Mouse (Mus musculus) intestine, postnatal 0 days (tissue): ENCODE data around the gene Il27. TPM values are rescaled to one million over a fixed set of nuclear protein-coding genes. Genes with fewer than 3 reads are reported as not detected.
A peak's percentile ranks its signal among the peaks of the same experiment; 100 is the strongest.

Experiments
- ATAC-seq: fragments of 200-750 bp; cut with Nextera tagmentation; 2 replicates; pipeline ENCODE4 v1.8.0; 2017; ENCODE audit warnings: mild to moderate bottlenecking, moderate TSS enrichment, moderate library complexity
- H3K27ac ChIP-seq: fragments of 300-500 bp; sonication (generic); 2 replicates; pipeline ENCODE4 v1.5.1; 2014; ENCODE audit warnings: mild to moderate bottlenecking, low read depth, low read length, moderate library complexity
- H3K27me3 ChIP-seq: fragments of 300-500 bp; sonication (generic); replicated peaks from 2 replicates; pipeline ENCODE4 v1.6.1; 2014; ENCODE audit warnings: low read length, mixed read lengths; ENCODE audit not compliant: control insufficient read depth, insufficient read depth
- H3K36me3 ChIP-seq: fragments of 300-500 bp; sonication (generic); 2 replicates; pipeline ENCODE4 v1.6.1; 2014; ENCODE audit warnings: mild to moderate bottlenecking, moderate library complexity; ENCODE audit not compliant: control insufficient read depth, insufficient read depth
- H3K4me1 ChIP-seq: fragments of 300-500 bp; sonication (generic); replicated peaks from 2 replicates; pipeline ENCODE4 v1.6.1; 2014; ENCODE audit warnings: antibody characterized with exemption, low read length, mixed read lengths; ENCODE audit not compliant: control insufficient read depth, insufficient read depth
- H3K4me2 ChIP-seq: fragments of 300-500 bp; sonication (generic); replicated peaks from 2 replicates; pipeline ENCODE4 v1.6.1; 2014; ENCODE audit warnings: low read depth, mild to moderate bottlenecking, moderate library complexity
- H3K4me3 ChIP-seq: fragments of 300-500 bp; sonication (generic); 2 replicates; pipeline ENCODE4 v1.5.1; 2014; ENCODE audit warnings: low read depth, low read length
- H3K9ac ChIP-seq: fragments of 300-500 bp; sonication (generic); 2 replicates; pipeline ENCODE4 v1.6.1; 2014; ENCODE audit warnings: mild to moderate bottlenecking, low read depth, low read length
- H3K9me3 ChIP-seq: fragments of 300-500 bp; sonication (generic); 2 replicates; pipeline ENCODE4 v1.6.1; 2016; ENCODE audit warnings: mixed run types; ENCODE audit not compliant: control insufficient read depth
- CTCF ChIP-seq: sonication (generic); IDR thresholded peaks from 2 replicates; pipeline ENCODE4 v1.5.1; 2016; ENCODE audit warnings: low read depth, mild to moderate bottlenecking, control low read depth, antibody characterized with exemption, moderate library complexity
- whole genome bisulfite sequencing: fragments of 180-500 bp; shearing (Covaris S2); extraction: QIAGEN DNeasy Blood & Tissue Kit; methylation state at CpG from one replicate; pipeline ENCODE4 v1.1.7; 2014; 5-methylcytosine and 5-hydroxymethylcytosine counted together
- polyA plus RNA-seq: library from polyadenylated mRNA; unstranded; fragments of >200 nt; fragmentation: Nextera tagmentation; extraction: Ambion mirVana; gene quantifications from 2 replicates; pipeline ENCODE4 v1.2.1, GENCODE M21; 2015

Il27 gene
- polyA plus RNA-seq, 1 experiment from 2014 or later = not detected

GRCm38 (mm10) chr7:126607796-126608195 is 13.1 kb upstream of the Il27 start:
- H3K4me3 ChIP-seq = no peak overlapping the region
- ATAC-seq = peak; percentile 53; the same call in 1 of the 2 replicates
- no peak for TF ChIP-seq CTCF
- no peaks in the 10 kb centered on the region for H3K27me3 ChIP-seq
- peaks cover 8% of the 10 kb centered on the region for H3K4me1 ChIP-seq
- no peak overlapping the region for H3K9ac ChIP-seq
- H3K9me3 ChIP-seq = no peaks in the 10 kb centered on the region
- H3K36me3 ChIP-seq = no peaks in the 10 kb centered on the region
- no peak overlapping the region for H3K4me2 ChIP-seq
- peak overlapping the region; percentile 36; the same call in 1 of the 2 replicates for H3K27ac ChIP-seq
- 54% methylated on average over 5 of the region's 5 CpGs for WGBS

GRCm38 (mm10) chr7:126607064-126607463 is 12.3 kb upstream of the Il27 start:
- no peak overlapping the region for H3K4me3 ChIP-seq
- H3K9ac ChIP-seq = no peak overlapping the region
- peaks cover 8% of the 10 kb centered on the region for H3K4me1 ChIP-seq
- H3K27me3 ChIP-seq = no peaks in the 10 kb centered on the region
- H3K4me2 ChIP-seq = no peak overlapping the region
- no peaks in the 10 kb centered on the region for H3K9me3 ChIP-seq
- peak overlapping the region; percentile 36 for H3K27ac ChIP-seq
- 55% methylated on average over 3 of the region's 3 CpGs for WGBS
- no peak for TF ChIP-seq CTCF
- ATAC-seq = 0 out of 2 replicates have a peak, but pooled peaks have one; percentile 19
- H3K36me3 ChIP-seq = no peaks in the 10 kb centered on the region

- WGBS = 31% methylated on average over 5 of the region's 5 CpGs
- Histone ChIP-seq H3K9me3 (no peaks in the 10 kb centered on the region), H3K36me3 (no peaks in the 10 kb centered on the region), H3K4me1 (peaks cover 8% of the 10 kb centered on the region), H3K4me3 (no peak overlapping the region), H3K27ac (peak overlapping the region; percentile 36; the same call in 1 of the 2 replicates), H3K4me2 (no peak overlapping the region), H3K27me3 (no peaks in the 10 kb centered on the region), H3K9ac (no peak overlapping the region)
- no peak for TF ChIP-seq CTCF
- ATAC-seq = no peak
These were observed 11.9 kb upstream of the Il27 start for GRCm38 (mm10) chr7:126606611-126607010.

DNA sequence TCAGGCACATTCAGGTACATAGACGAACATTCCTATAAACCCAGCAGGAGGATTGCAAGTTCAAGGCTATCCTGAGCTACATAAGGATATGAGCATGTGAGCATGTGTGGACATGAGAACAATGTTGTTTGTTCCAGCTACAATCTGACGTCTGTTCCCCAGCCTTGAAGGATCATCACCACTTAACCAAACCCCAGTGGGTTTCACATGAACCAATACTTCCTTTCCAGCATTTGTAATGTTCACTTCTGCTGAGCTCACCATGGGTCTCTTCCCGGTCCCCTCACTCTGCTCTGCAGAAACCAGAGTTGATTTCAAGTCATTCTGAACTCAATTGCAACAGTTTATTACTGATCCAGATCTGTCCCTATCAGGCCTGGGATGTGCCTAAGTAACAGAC is 7.9 kb upstream of the Il27 start:
- WGBS = 69% methylated on average over 3 of the region's 3 CpGs
- ATAC-seq = no peak

GRCm38 (mm10) chr7:126601896-126602295 is 7.2 kb upstream of the Il27 start:
- Histone ChIP-seq H3K9ac (no peak overlapping the region), H3K36me3 (no peaks in the 10 kb centered on the region), H3K4me1 (no peaks in the 10 kb centered on the region), H3K4me3 (no peak overlapping the region), H3K4me2 (no peak overlapping the region), H3K9me3 (no peaks in the 10 kb centered on the region), H3K27ac (no peak overlapping the region), H3K27me3 (no peaks in the 10 kb centered on the region)
- no peak for TF ChIP-seq CTCF
- WGBS = 35% methylated on average over 5 of the region's 5 CpGs
- ATAC-seq = no peak

More for the DNA sequence above, 7.9 kb upstream of the Il27 start:
- Histone ChIP-seq H3K4me3 (no peak overlapping the region), H3K4me1 (peaks cover 7% of the 10 kb centered on the region), H3K27ac (no peak overlapping the region), H3K27me3 (no peaks in the 10 kb centered on the region), H3K36me3 (no peaks in the 10 kb centered on the region), H3K9ac (no peak overlapping the region), H3K4me2 (no peak overlapping the region), H3K9me3 (no peaks in the 10 kb centered on the region)
- no peak for TF ChIP-seq CTCF

DNA sequence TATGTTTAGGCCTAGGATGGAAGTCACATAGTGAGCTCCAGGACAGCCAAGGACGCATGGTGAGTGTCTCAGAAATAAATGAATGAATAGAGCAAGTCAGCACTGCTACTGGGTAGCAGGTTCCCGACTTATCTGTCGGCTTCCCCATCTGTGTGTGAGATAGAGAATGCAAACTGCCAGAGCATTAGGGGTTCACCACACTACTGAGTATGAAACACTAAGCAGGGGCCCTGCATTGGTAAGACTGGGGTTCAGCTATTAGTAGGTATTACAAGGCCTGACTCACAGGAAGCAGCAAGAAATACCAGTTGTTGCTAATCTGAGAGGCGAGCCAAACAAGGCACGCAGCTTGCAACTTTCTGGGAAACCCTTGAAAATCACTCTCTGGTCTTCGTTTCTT is 4.2 kb upstream of the Il27 start:
- no peak for ATAC-seq
- Histone ChIP-seq H3K4me3 (no peak overlapping the region), H3K4me2 (no peak overlapping the region), H3K9ac (no peak overlapping the region), H3K27ac (no peak overlapping the region), H3K27me3 (no peaks in the 10 kb centered on the region), H3K4me1 (no peaks in the 10 kb centered on the region), H3K9me3 (no peaks in the 10 kb centered on the region), H3K36me3 (no peaks in the 10 kb centered on the region)
- TF ChIP-seq CTCF = no peak
- 74% methylated on average over 6 of the region's 6 CpGs for WGBS

- no peak overlapping the region for H3K9ac ChIP-seq
- no peak for TF ChIP-seq CTCF
- no peaks in the 10 kb centered on the region for H3K36me3 ChIP-seq
- H3K27me3 ChIP-seq = no peaks in the 10 kb centered on the region
- H3K9me3 ChIP-seq = no peaks in the 10 kb centered on the region
- 29% methylated on average over 6 of the region's 6 CpGs for WGBS
- H3K4me1 ChIP-seq = no peaks in the 10 kb centered on the region
- no peak overlapping the region for H3K4me2 ChIP-seq
- no peak overlapping the region for H3K27ac ChIP-seq
- ATAC-seq = 0 out of 2 replicates have a peak, but pooled peaks have one; percentile 25
- no peak overlapping the region for H3K4me3 ChIP-seq
These were observed 1.7 kb upstream of the Il27 start for GRCm38 (mm10) chr7:126596414-126596813.
